Mouse (Mus musculus): Measurements from ENCODE around the gene Arel1. TPM values are rescaled to one million over a fixed set of nuclear protein-coding genes. Genes with fewer than 3 reads are reported as not detected.

Gene Arel1
- polyA plus RNA-seq, 1 experiment from 2014 or later = 8.8 TPM

DNA sequence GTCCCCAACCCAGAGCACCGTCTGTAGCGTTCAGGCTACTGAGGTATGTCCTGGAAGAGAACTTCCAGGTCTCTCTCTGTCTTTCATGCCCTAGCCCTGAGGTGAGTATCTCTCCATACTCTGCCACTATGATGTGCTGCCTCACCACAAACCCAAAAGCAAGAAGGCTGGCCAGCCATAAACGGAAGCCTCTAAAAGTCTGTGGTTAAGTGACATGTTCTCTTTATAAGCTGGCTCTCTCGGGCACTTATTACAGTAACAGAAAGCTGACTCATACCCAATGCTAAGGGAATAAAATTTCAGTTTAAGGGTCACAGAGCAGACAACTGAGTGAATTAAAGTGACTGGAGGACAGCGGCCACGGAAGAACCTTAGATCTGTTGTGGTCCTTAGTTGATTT is 44.2 kb downstream of the Arel1 start:
- TF ChIP-seq CTCF (IDR thresholded peaks at IDR 0.05; ENCODE audit: low read depth) = no peak
- H3K9ac ChIP-seq (ENCODE audit: low read depth, low read length) = no peak overlapping the region
- no peaks in the 10 kb centered on the region for H3K4me1 ChIP-seq (replicated peaks; ENCODE audit: insufficient read depth, low read length)
- H3K4me3 ChIP-seq (replicated peaks; ENCODE audit: low read depth, low read length) = no peak overlapping the region
- ATAC-seq (replicated peaks; ENCODE audit: low FRiP score, low read depth) = no peak
- WGBS = 91% methylated on average over 6 of the region's 6 CpGs
- no peak for DNase-seq (ENCODE audit: low spot score)
- H3K9me3 ChIP-seq (replicated peaks; ENCODE audit: low read length) = no peaks in the 10 kb centered on the region
- H3K4me2 ChIP-seq (ENCODE audit: low read length) = no peak overlapping the region
- H3K36me3 ChIP-seq (ENCODE audit: insufficient read depth, low read length) = peaks cover 36% of the 10 kb centered on the region
- no peak overlapping the region for H3K27ac ChIP-seq
- H3K27me3 ChIP-seq (ENCODE audit: insufficient read depth, low read length) = no peaks in the 10 kb centered on the region

GRCm38 (mm10) chr12:84924324-84924723 is 46.4 kb downstream of the Arel1 start:
- ATAC-seq (replicated peaks; ENCODE audit: low FRiP score, low read depth) (no peak), DNase-seq (ENCODE audit: low spot score) (no peak)
- 93% methylated on average over 5 of the region's 5 CpGs for WGBS
- TF ChIP-seq CTCF (IDR thresholded peaks at IDR 0.05; ENCODE audit: low read depth) = no peak
- no peak overlapping the region for H3K4me2 ChIP-seq (ENCODE audit: low read length)
- H3K27me3 ChIP-seq (ENCODE audit: insufficient read depth, low read length) = no peaks in the 10 kb centered on the region
- no peaks in the 10 kb centered on the region for H3K4me1 ChIP-seq (replicated peaks; ENCODE audit: insufficient read depth, low read length)
- H3K36me3 ChIP-seq (ENCODE audit: insufficient read depth, low read length) = peaks cover 38% of the 10 kb centered on the region
- no peak overlapping the region for H3K4me3 ChIP-seq (replicated peaks; ENCODE audit: low read depth, low read length)
- H3K9me3 ChIP-seq (replicated peaks; ENCODE audit: low read length) = no peaks in the 10 kb centered on the region
- H3K27ac ChIP-seq = no peak overlapping the region
- H3K9ac ChIP-seq (ENCODE audit: low read depth, low read length) = no peak overlapping the region

DNA sequence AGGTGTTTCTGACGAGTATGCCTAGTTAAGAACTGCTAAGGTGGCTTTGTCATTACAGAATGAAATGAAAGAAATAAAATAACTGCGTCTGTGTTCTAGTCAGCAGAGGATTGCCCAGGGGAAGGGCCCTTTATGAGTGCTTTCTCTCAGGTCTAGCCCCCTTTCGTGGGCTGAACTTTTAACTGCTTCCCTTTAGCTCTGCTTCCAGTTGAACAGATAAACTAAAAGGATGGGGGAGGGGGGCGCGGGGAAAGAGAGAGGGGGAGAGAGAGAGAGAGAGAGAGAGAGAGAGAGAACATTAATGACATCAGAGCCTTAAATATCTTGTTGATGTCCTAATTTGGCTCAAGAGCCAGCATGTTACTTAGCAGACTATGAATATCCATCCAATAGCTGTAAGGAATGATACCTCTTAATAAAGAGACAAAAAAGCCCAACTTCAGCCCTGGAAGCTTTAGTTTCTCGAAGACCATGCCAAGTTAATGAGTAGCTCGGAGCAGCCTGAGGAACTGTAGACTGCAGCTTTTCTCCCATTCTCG is 48.8 kb downstream of the Arel1 start:
- no peaks in the 10 kb centered on the region for H3K9me3 ChIP-seq (replicated peaks; ENCODE audit: low read length)
- H3K4me2 ChIP-seq (ENCODE audit: low read length) = no peak overlapping the region
- ATAC-seq (replicated peaks; ENCODE audit: low FRiP score, low read depth) (no peak), DNase-seq (ENCODE audit: low spot score) (no peak)
- TF ChIP-seq CTCF (IDR thresholded peaks at IDR 0.05; ENCODE audit: low read depth) = no peak
- no peak overlapping the region for H3K27ac ChIP-seq
- H3K9ac ChIP-seq (ENCODE audit: low read depth, low read length) = no peak overlapping the region
- H3K4me1 ChIP-seq (replicated peaks; ENCODE audit: insufficient read depth, low read length) = no peaks in the 10 kb centered on the region
- WGBS = 76% methylated on average over 8 of the region's 8 CpGs
- H3K4me3 ChIP-seq (replicated peaks; ENCODE audit: low read depth, low read length) = no peak overlapping the region
- H3K36me3 ChIP-seq (ENCODE audit: insufficient read depth, low read length) = peaks cover 44% of the 10 kb centered on the region
- no peaks in the 10 kb centered on the region for H3K27me3 ChIP-seq (ENCODE audit: insufficient read depth, low read length)

- Histone ChIP-seq H3K9me3 (replicated peaks; ENCODE audit: low read length) (no peaks in the 10 kb centered on the region), H3K4me1 (replicated peaks; ENCODE audit: insufficient read depth, low read length) (no peaks in the 10 kb centered on the region), H3K27ac (no peak overlapping the region), H3K9ac (ENCODE audit: low read depth, low read length) (no peak overlapping the region), H3K4me3 (replicated peaks; ENCODE audit: low read depth, low read length) (no peak overlapping the region), H3K36me3 (ENCODE audit: insufficient read depth, low read length) (peaks cover 34% of the 10 kb centered on the region), H3K4me2 (ENCODE audit: low read length) (no peak overlapping the region), H3K27me3 (ENCODE audit: insufficient read depth, low read length) (no peaks in the 10 kb centered on the region)
- TF ChIP-seq CTCF (IDR thresholded peaks at IDR 0.05; ENCODE audit: low read depth) = no peak
- WGBS = 87% methylated on average over 6 of the region's 6 CpGs
- no peak for DNase-seq (ENCODE audit: low spot score)
- ATAC-seq (replicated peaks; ENCODE audit: low FRiP score, low read depth) = no peak
These were observed 51.9 kb downstream of the Arel1 start for GRCm38 (mm10) chr12:84918809-84919208.

DNA sequence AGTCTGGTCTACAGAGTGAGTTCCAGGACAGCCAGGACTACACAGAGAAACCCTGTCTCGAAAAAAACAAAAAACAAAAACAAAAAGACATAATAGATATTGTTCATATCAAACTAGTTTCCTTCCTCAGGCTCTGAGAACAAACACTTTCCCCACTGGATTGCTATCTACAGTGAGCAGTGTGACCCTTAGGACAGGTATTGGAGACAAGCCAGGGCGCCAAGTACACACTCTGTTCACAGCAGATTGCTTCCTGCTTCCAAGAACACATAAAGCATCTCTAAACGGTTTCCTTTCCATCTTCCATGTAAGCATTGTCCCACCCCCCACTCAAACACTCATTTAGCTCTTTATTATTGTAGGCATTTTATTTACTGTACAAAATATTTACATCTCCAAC is 52.9 kb downstream of the Arel1 start:
- 68% methylated on average over 3 of the region's 3 CpGs for WGBS

GRCm38 (mm10) chr12:84914959-84915358 is 55.7 kb downstream of the Arel1 start:
- WGBS = 73% methylated on average over 5 of the region's 5 CpGs
- Histone ChIP-seq H3K27me3 (ENCODE audit: insufficient read depth, low read length) (no peaks in the 10 kb centered on the region), H3K4me3 (replicated peaks; ENCODE audit: low read depth, low read length) (no peak overlapping the region), H3K4me1 (replicated peaks; ENCODE audit: insufficient read depth, low read length) (no peaks in the 10 kb centered on the region), H3K4me2 (ENCODE audit: low read length) (no peak overlapping the region), H3K9ac (ENCODE audit: low read depth, low read length) (no peak overlapping the region), H3K9me3 (replicated peaks; ENCODE audit: low read length) (no peaks in the 10 kb centered on the region), H3K27ac (no peak overlapping the region), H3K36me3 (ENCODE audit: insufficient read depth, low read length) (peaks cover 13% of the 10 kb centered on the region; the same call in 1 of the 2 replicates)
- no peak for TF ChIP-seq CTCF (IDR thresholded peaks at IDR 0.05; ENCODE audit: low read depth)
- no peak for ATAC-seq (replicated peaks; ENCODE audit: low FRiP score, low read depth)
- DNase-seq (ENCODE audit: low spot score) = no peak

More for the DNA sequence above, 52.9 kb downstream of the Arel1 start:
- no peak overlapping the region for H3K9ac ChIP-seq (ENCODE audit: low read depth, low read length)
- H3K4me3 ChIP-seq (replicated peaks; ENCODE audit: low read depth, low read length) = no peak overlapping the region
- no peak for DNase-seq (ENCODE audit: low spot score)
- H3K36me3 ChIP-seq (ENCODE audit: insufficient read depth, low read length) = peaks cover 26% of the 10 kb centered on the region
- no peaks in the 10 kb centered on the region for H3K9me3 ChIP-seq (replicated peaks; ENCODE audit: low read length)
- H3K4me2 ChIP-seq (ENCODE audit: low read length) = no peak overlapping the region
- H3K27ac ChIP-seq = no peak overlapping the region
- H3K27me3 ChIP-seq (ENCODE audit: insufficient read depth, low read length) = no peaks in the 10 kb centered on the region
- ATAC-seq (replicated peaks; ENCODE audit: low FRiP score, low read depth) = no peak
- H3K4me1 ChIP-seq (replicated peaks; ENCODE audit: insufficient read depth, low read length) = no peaks in the 10 kb centered on the region
- TF ChIP-seq CTCF (IDR thresholded peaks at IDR 0.05; ENCODE audit: low read depth) = no peak

DNA sequence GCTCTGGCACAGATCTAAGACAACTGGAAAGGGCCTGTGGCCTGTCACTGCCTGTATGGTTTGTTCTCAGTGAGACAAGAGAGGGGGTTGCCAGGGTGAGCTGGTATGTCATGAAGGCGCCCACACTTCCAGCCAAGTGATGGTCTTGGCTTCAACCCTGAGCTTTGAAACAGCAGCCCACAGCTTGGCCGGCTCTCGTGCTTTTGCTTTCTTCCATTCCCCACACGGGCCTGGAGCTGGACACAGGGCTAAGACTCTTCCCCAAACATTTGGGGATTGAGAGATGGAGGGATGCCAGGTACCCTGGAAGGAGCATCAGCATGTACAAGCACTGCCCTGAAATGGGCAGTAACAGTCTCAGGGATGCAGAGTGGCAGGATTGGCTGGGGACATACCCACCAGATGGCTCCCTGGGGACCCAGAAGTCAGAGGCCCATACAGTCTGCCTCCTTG is 58.0 kb downstream of the Arel1 start:
- no peak overlapping the region for H3K27ac ChIP-seq
- H3K4me1 ChIP-seq (replicated peaks; ENCODE audit: insufficient read depth, low read length) = no peaks in the 10 kb centered on the region
- no peaks in the 10 kb centered on the region for H3K27me3 ChIP-seq (ENCODE audit: insufficient read depth, low read length)
- ATAC-seq (replicated peaks; ENCODE audit: low FRiP score, low read depth) (no peak), DNase-seq (ENCODE audit: low spot score) (no peak)
- H3K9me3 ChIP-seq (replicated peaks; ENCODE audit: low read length) = no peaks in the 10 kb centered on the region
- no peak overlapping the region for H3K4me2 ChIP-seq (ENCODE audit: low read length)
- H3K4me3 ChIP-seq (replicated peaks; ENCODE audit: low read depth, low read length) = no peak overlapping the region
- TF ChIP-seq CTCF (IDR thresholded peaks at IDR 0.05; ENCODE audit: low read depth) = no peak
- WGBS = 85% methylated on average over 4 of the region's 4 CpGs
- no peak overlapping the region for H3K9ac ChIP-seq (ENCODE audit: low read depth, low read length)
- no peaks in the 10 kb centered on the region for H3K36me3 ChIP-seq (ENCODE audit: insufficient read depth, low read length)
